Mouse (Mus musculus) lung, embryonic 16.5 days (tissue): ENCODE data around the gene Kcnk3. TPM values are rescaled to one million over a fixed set of nuclear protein-coding genes. Genes with fewer than 3 reads are reported as not detected.

Experiments
- ATAC-seq: fragments of 200-750 bp; cut with Nextera tagmentation; 2 replicates; pipeline ENCODE4 v1.8.0; 2017; ENCODE audit warnings: low read depth, mild to moderate bottlenecking, moderate library complexity
- H3K27ac ChIP-seq: fragments of 300-500 bp; sonication (generic); 2 replicates; pipeline ENCODE4 v1.5.1; 2014; ENCODE audit warnings: mild to moderate bottlenecking, control low read depth, low read length
- H3K27me3 ChIP-seq: fragments of 300-500 bp; sonication (generic); 2 replicates; pipeline ENCODE4 v1.6.1; 2014; ENCODE audit warnings: low read depth, low read length, mixed read lengths; ENCODE audit not compliant: control insufficient read depth, insufficient read depth
- H3K36me3 ChIP-seq: fragments of 300-500 bp; sonication (generic); 2 replicates; pipeline ENCODE4 v1.6.1; 2014; ENCODE audit warnings: low read length; ENCODE audit not compliant: control insufficient read depth, insufficient read depth
- H3K4me1 ChIP-seq: fragments of 300-500 bp; sonication (generic); replicated peaks from 2 replicates; pipeline ENCODE4 v1.6.1; 2014; ENCODE audit warnings: low read length, mixed read lengths; ENCODE audit not compliant: control insufficient read depth, insufficient read depth
- H3K4me2 ChIP-seq: fragments of 300-500 bp; sonication (generic); 2 replicates; pipeline ENCODE4 v1.6.1; 2014; ENCODE audit warnings: low read depth, low read length, control low read depth
- H3K4me3 ChIP-seq: fragments of 300-500 bp; sonication (generic); 2 replicates; pipeline ENCODE4 v1.5.1; 2014; ENCODE audit warnings: mild to moderate bottlenecking, low read length, control low read depth
- H3K9ac ChIP-seq: fragments of 300-500 bp; sonication (generic); 2 replicates; pipeline ENCODE4 v1.6.1; 2014; ENCODE audit warnings: low read length, control low read depth
- H3K9me3 ChIP-seq: fragments of 300-500 bp; sonication (generic); 2 replicates; pipeline ENCODE4 v1.6.1; 2016; ENCODE audit warnings: low read length; ENCODE audit not compliant: control insufficient read depth
- WGBS: fragments of 180-500 bp; shearing (Covaris S2); extraction: QIAGEN DNeasy Blood & Tissue Kit; methylation state at CpG from one replicate; pipeline ENCODE4 v1.1.7; 2014; 5-methylcytosine and 5-hydroxymethylcytosine counted together
- polyA plus RNA-seq: library from polyadenylated mRNA; unstranded; fragments of >200 nt; fragmentation: Nextera tagmentation; extraction: Ambion mirVana; gene quantifications from 2 replicates; pipeline ENCODE4 v1.2.1, GENCODE M21; 2015

Kcnk3 gene
- polyA plus RNA-seq, 1 experiment from 2014 or later, result 15.3 TPM

- no peaks in the 10 kb centered on the region for H3K9me3 ChIP-seq
- H3K27me3 ChIP-seq, result peaks cover 23% of the 10 kb centered on the region
- ATAC-seq, result no peak
- H3K4me2 ChIP-seq, result no peak overlapping the region
- peaks cover 44% of the 10 kb centered on the region for H3K4me1 ChIP-seq
- WGBS, result 71% methylated on average over 8 of the region's 8 CpGs
- no peak overlapping the region for H3K27ac ChIP-seq
- no peak overlapping the region for H3K9ac ChIP-seq
- H3K4me3 ChIP-seq, result no peak overlapping the region
- H3K36me3 ChIP-seq, result no peaks in the 10 kb centered on the region
Measured at GRCm38 (mm10) chr5:30591786-30592185, 3.8 kb downstream of the Kcnk3 start.

GRCm38 (mm10) chr5:30592279-30592980 is 4.5 kb downstream of the Kcnk3 start:
- WGBS, result 76% methylated on average over 11 of the region's 11 CpGs

GRCm38 (mm10) chr5:30593360-30593759 is 5.4 kb downstream of the Kcnk3 start:
- Histone ChIP-seq H3K4me2 (no peak overlapping the region), H3K27me3 (peaks cover 17% of the 10 kb centered on the region), H3K4me1 (peaks cover 38% of the 10 kb centered on the region), H3K27ac (peak overlapping the region; percentile 83), H3K36me3 (no peaks in the 10 kb centered on the region; the same call in 1 of the 2 replicates), H3K4me3 (no peak overlapping the region), H3K9ac (peak overlapping the region; percentile 10; the same call in 1 of the 2 replicates), H3K9me3 (no peaks in the 10 kb centered on the region)
- 46% methylated on average over 11 of the region's 11 CpGs for WGBS
- ATAC-seq, result peak; percentile 26

More at GRCm38 (mm10) chr5:30592279-30592980, 4.5 kb downstream of the Kcnk3 start:
- H3K27me3 ChIP-seq, result peaks cover 20% of the 10 kb centered on the region
- H3K9me3 ChIP-seq, result no peaks in the 10 kb centered on the region
- peak overlapping the region; percentile 83 for H3K27ac ChIP-seq
- peaks cover 38% of the 10 kb centered on the region for H3K4me1 ChIP-seq
- H3K4me2 ChIP-seq, result no peak overlapping the region
- no peak for ATAC-seq
- H3K9ac ChIP-seq, result no peak overlapping the region
- no peaks in the 10 kb centered on the region; the same call in 1 of the 2 replicates for H3K36me3 ChIP-seq
- H3K4me3 ChIP-seq, result no peak overlapping the region

DNA sequence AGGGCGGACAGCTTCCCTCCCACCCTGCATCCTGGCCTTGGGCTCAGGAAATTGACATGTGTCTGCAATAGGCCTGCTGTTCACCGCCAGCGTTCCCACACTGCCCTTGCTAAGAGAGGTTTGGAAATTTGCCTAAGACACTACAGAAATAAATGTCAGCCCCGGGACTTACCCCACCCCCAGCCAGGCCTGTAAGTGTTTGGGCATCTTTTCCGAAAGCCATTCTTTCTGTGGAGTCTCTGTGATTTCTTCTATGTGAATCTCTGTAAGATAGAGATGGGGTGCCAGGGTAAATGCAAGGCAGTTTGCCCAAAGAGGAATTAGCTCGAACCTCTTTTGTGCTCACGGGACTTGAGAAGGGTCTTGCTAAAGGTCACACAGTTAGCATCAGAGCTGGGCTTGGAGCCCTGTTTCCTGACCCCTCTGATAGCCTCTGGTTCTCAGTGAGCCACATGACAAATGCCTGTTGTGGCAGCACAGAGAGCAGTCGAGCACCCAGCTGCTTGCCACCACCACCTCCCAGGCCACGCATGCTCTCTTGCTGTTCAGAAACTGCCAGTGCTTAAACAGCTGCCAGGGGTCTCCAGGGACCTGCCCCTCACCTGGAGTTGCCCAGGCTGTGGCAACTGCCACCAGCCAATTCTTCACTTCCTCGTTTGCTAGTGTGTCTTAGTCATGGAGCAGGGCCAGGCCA is 6.0 kb downstream of the Kcnk3 start:
- peaks cover 11% of the 10 kb centered on the region for H3K27me3 ChIP-seq
- peak overlapping the region; percentile 10; the same call in 1 of the 2 replicates for H3K9ac ChIP-seq
- H3K4me3 ChIP-seq, result no peak overlapping the region
- peak; percentile 82 for ATAC-seq
- H3K9me3 ChIP-seq, result no peaks in the 10 kb centered on the region
- no peak overlapping the region for H3K4me2 ChIP-seq
- peak overlapping the region; percentile 83 for H3K27ac ChIP-seq
- H3K36me3 ChIP-seq, result no peaks in the 10 kb centered on the region; the same call in 1 of the 2 replicates
- 18% methylated on average over 10 of the region's 10 CpGs for WGBS
- H3K4me1 ChIP-seq, result peaks cover 32% of the 10 kb centered on the region

DNA sequence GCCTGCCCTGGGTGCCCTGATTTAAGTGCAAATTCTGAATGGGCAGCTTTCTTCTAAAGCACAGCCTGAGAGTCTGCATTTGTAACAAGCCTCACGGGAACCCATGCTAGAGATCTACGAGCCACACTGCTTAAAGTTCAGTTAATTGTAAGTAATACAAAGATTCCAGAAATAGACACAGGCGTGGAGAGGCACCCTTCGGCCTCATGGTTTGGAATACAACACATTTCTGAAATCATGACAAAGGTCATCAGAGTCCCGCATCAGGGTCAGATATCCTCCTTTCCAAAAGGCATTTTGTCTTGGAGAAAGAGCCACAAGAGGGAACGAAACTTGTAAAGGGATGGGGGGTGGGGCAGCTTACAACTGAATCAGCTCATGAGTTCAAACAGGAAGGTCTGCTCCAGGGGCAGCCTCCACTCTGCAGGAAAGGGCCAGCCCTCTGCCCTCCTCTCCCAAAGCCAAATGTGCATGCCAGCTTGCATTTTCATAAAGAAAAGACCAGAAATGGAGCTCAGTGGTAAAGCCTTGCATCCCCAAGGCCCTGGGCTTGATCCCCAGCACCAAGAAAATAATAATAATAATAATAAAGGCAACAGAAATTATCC is 7.1 kb downstream of the Kcnk3 start:
- ATAC-seq, result no peak
- peaks cover 3% of the 10 kb centered on the region; the same call in 1 of the 2 replicates for H3K27me3 ChIP-seq
- H3K9ac ChIP-seq, result no peak overlapping the region
- peaks cover 32% of the 10 kb centered on the region for H3K4me1 ChIP-seq
- H3K9me3 ChIP-seq, result no peaks in the 10 kb centered on the region
- 45% methylated on average over 6 of the region's 6 CpGs for WGBS
- peak overlapping the region; percentile 83 for H3K27ac ChIP-seq
- no peak overlapping the region for H3K4me2 ChIP-seq
- no peaks in the 10 kb centered on the region; the same call in 1 of the 2 replicates for H3K36me3 ChIP-seq
- no peak overlapping the region for H3K4me3 ChIP-seq

DNA sequence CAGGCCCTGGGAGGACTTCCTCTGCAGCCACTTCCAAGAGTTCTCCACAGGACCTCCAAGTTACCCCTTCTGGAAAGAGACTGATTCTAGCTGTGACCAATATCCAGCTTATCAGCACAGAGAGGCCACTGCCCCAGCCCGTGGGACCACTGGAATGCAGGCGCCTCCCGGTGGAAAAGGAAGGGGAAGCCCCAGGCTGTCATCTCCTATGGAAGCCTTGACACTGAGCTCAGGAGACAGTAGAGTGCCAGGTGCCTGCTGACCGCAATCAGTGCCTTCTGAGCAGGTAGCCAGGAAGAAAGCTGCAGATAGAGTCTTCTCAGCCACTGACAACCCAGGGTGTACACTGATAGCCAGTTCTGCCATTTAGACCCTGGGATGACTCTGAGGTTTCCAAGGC is 13.4 kb downstream of the Kcnk3 start:
- Histone ChIP-seq H3K9me3 (no peaks in the 10 kb centered on the region), H3K4me2 (no peak overlapping the region), H3K27me3 (no peaks in the 10 kb centered on the region), H3K27ac (no peak overlapping the region), H3K4me3 (no peak overlapping the region), H3K36me3 (no peaks in the 10 kb centered on the region; the same call in 1 of the 2 replicates), H3K4me1 (no peaks in the 10 kb centered on the region), H3K9ac (no peak overlapping the region)
- ATAC-seq, result peak; percentile 56; the same call in 1 of the 2 replicates
- 27% methylated on average over 4 of the region's 4 CpGs for WGBS

- no peaks in the 10 kb centered on the region for H3K9me3 ChIP-seq
- 83% methylated on average over 3 of the region's 3 CpGs for WGBS
- no peak overlapping the region for H3K4me3 ChIP-seq
- H3K36me3 ChIP-seq, result no peaks in the 10 kb centered on the region
- ATAC-seq, result no peak
- no peak overlapping the region for H3K9ac ChIP-seq
- no peak overlapping the region for H3K4me2 ChIP-seq
- no peak overlapping the region for H3K27ac ChIP-seq
- H3K27me3 ChIP-seq, result no peaks in the 10 kb centered on the region
- H3K4me1 ChIP-seq, result no peaks in the 10 kb centered on the region
Measured at GRCm38 (mm10) chr5:30603255-30603654, 15.3 kb downstream of the Kcnk3 start.

DNA sequence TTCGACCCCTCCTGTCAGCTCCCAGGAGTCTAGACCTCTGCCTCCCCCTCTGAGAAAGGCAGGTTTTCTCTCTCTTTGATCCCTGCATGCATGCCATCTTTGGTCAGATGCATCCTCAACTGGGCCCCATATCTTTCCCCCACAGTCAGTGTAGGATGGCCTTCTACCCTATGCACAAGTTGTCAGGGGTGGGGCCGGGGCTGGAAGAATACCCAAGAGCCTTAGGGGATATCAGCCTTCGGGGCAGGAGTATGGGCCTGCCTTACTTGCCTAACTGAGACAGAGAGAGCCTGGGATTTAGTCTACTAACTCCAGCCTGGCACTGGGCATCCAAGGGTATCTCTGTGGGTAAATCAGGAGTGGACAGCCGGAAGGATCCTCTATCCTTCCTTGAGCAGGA is 16.0 kb downstream of the Kcnk3 start:
- Histone ChIP-seq H3K36me3 (no peaks in the 10 kb centered on the region), H3K9ac (no peak overlapping the region), H3K9me3 (no peaks in the 10 kb centered on the region), H3K4me3 (no peak overlapping the region), H3K4me2 (no peak overlapping the region), H3K4me1 (no peaks in the 10 kb centered on the region), H3K27me3 (no peaks in the 10 kb centered on the region), H3K27ac (no peak overlapping the region)
- no peak for ATAC-seq
- WGBS, result 73% methylated on average over 4 of the region's 4 CpGs

- Histone ChIP-seq H3K9ac (no peak overlapping the region), H3K4me3 (no peak overlapping the region), H3K4me1 (no peaks in the 10 kb centered on the region), H3K9me3 (no peaks in the 10 kb centered on the region), H3K4me2 (no peak overlapping the region), H3K27me3 (no peaks in the 10 kb centered on the region), H3K36me3 (no peaks in the 10 kb centered on the region), H3K27ac (no peak overlapping the region)
- 64% methylated on average over 8 of the region's 8 CpGs for WGBS
- no peak for ATAC-seq
Measured at GRCm38 (mm10) chr5:30604769-30605188, 16.8 kb downstream of the Kcnk3 start.
